Comparison of ENCODE assay signal across 8 mouse cellular contexts in the genomic region with DNA sequence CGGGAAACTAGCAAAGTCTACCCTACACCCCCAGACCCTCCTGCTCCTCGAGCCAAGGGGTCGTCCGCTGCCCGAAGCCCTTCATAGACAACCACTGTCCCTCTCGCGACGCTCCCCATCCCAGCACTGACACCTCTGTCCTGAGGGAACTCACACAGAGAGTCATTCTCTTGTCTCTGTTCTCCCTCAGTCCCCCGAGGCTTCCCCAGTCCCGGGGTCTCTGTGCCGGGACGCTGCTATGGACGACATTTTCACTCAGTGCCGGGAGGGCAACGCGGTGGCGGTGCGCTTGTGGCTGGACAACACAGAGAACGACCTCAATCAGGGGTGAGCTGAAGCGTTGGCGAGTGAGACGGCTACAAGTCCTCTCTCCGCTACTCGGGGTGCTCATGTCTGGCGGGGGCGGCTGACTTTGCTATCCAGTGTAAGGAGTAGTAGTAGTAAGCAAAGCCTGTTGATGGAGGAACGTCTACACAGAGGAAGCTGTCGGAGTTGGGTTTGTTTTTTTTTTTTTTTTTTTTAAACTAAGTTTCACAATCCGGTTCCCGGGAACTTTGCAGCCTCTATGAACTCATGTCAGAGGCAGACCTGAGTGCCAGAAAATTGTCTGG. TPM values are rescaled to one million over a fixed set of nuclear protein-coding genes. Genes with fewer than 3 reads are reported as not detected.
DNase-seq lines count a peak whose midpoint lies in the region; ATAC-seq lines count a peak whose summit lies in the region.

A gene (minus strand): TSS at position 475 of the 611 bp plus-strand sequence.

- H3K9me3 ChIP-seq in intestine, embryonic 15.5 days = no peaks in the 10 kb centered on the region
- no peaks in the 10 kb centered on the region for H3K9me3 ChIP-seq in limb, embryonic 15.5 days
- H3K9me3 ChIP-seq in midbrain, embryonic 14.5 days (ENCODE audit: control insufficient read depth, low read length) = no peaks in the 10 kb centered on the region

- peak within 1 kb of the TSS; percentile 73 for H3K4me2 ChIP-seq in intestine, embryonic 15.5 days (replicated peaks)
- peak within 1 kb of the TSS; percentile 62 for H3K4me2 ChIP-seq in limb, embryonic 15.5 days
- H3K4me2 ChIP-seq in midbrain, embryonic 14.5 days (ENCODE audit: low read length) = peak within 1 kb of the TSS; percentile 94

- DNase-seq in ovary, postnatal 36 days (ENCODE audit: low spot score) = peak; percentile 41
- no peak for DNase-seq in ovary, postnatal 10 days (ENCODE audit: low spot score)
- DNase-seq in c-Kit-negative CD71-positive TER-119-positive erythroid progenitor cells, embryonic 14.5 days (ENCODE audit: low read depth, low spot score) = peak; percentile 47
- peak; percentile 44 for DNase-seq in midbrain, embryonic 14.5 days
- DNase-seq in thymus, postnatal 0 days (ENCODE audit: low spot score) = peak; percentile 31

- peaks cover 37% of the 10 kb centered on the region for H3K36me3 ChIP-seq in intestine, embryonic 15.5 days
- peaks cover 51% of the 10 kb centered on the region for H3K36me3 ChIP-seq in limb, embryonic 15.5 days
- peaks cover 49% of the 10 kb centered on the region for H3K36me3 ChIP-seq in midbrain, embryonic 14.5 days (ENCODE audit: control insufficient read depth, insufficient read depth, low read length)

- H3K27me3 ChIP-seq in intestine, embryonic 15.5 days (replicated peaks) = no peaks in the 10 kb centered on the region
- H3K27me3 ChIP-seq in limb, embryonic 15.5 days = no peaks in the 10 kb centered on the region
- H3K27me3 ChIP-seq in midbrain, embryonic 14.5 days (ENCODE audit: control insufficient read depth, insufficient read depth, low read length) = no peaks in the 10 kb centered on the region

- H3K4me3 ChIP-seq in intestine, embryonic 15.5 days (replicated peaks) = peak within 1 kb of the TSS; percentile 90
- H3K4me3 ChIP-seq in limb, embryonic 15.5 days = peak within 1 kb of the TSS; percentile 81
- H3K4me3 ChIP-seq in midbrain, embryonic 14.5 days (replicated peaks; ENCODE audit: low read depth, low read length) = peak within 1 kb of the TSS; percentile 75

- peaks cover 16% of the 10 kb centered on the region; the same call in 1 of the 2 replicates for H3K4me1 ChIP-seq in intestine, embryonic 15.5 days (replicated peaks)
- peaks cover 30% of the 10 kb centered on the region for H3K4me1 ChIP-seq in limb, embryonic 15.5 days
- peaks cover 14% of the 10 kb centered on the region; the same call in 1 of the 2 replicates for H3K4me1 ChIP-seq in midbrain, embryonic 14.5 days (ENCODE audit: control insufficient read depth, insufficient read depth, low read length)

- H3K27ac ChIP-seq in intestine, embryonic 15.5 days = peak within 1 kb of the TSS; percentile 95
- H3K27ac ChIP-seq in limb, embryonic 15.5 days = peak within 1 kb of the TSS; percentile 92
- H3K27ac ChIP-seq in midbrain, embryonic 14.5 days (replicated peaks; ENCODE audit: low read depth, low read length) = peak within 1 kb of the TSS; percentile 72

- peak; percentile 23 for ATAC-seq in granulocyte monocyte progenitor cell, adult 5-6 weeks (replicated peaks; ENCODE audit: poor library complexity, severe bottlenecking)
- peak; percentile 14; the same call in 1 of the 2 replicates for ATAC-seq in intestine, embryonic 15.5 days
- ATAC-seq in limb, embryonic 15.5 days (ENCODE audit: insufficient number of reproducible peaks, low FRiP score, low TSS enrichment, low read depth) = no peak
- ATAC-seq in midbrain, embryonic 14.5 days (ENCODE audit: low FRiP score, low TSS enrichment) = no peak; the same call in none of the 2 replicates

- peak within 1 kb of the TSS; percentile 76 for H3K9ac ChIP-seq in intestine, embryonic 15.5 days
- H3K9ac ChIP-seq in limb, embryonic 15.5 days = peak within 1 kb of the TSS; percentile 94
- peak within 1 kb of the TSS; percentile 90 for H3K9ac ChIP-seq in midbrain, embryonic 14.5 days (replicated peaks; ENCODE audit: low read length)

- under 1% methylated on average over 30 of the region's 30 CpGs for WGBS in intestine, embryonic 15.5 days
- under 1% methylated on average over 30 of the region's 30 CpGs for WGBS in limb, embryonic 15.5 days
- WGBS in midbrain, embryonic 14.5 days = under 1% methylated on average over 30 of the region's 30 CpGs

RNA-seq across cellular contexts. Expression of the gene that starts here (rescaled TPM):
- total RNA-seq in granulocyte monocyte progenitor cell, adult 5-6 weeks (2014; fragmentation: Nextera tagmentation) = 35.7 and 68.6 TPM in 2 replicates
- 35.7 and 40.9 TPM in 2 replicates for total RNA-seq in granulocyte monocyte progenitor cell, adult 5-6 weeks (2017)
- 32.4 and 34.4 TPM in 2 replicates for polyA plus RNA-seq in intestine, embryonic 15.5 days (2015; fragmentation: Nextera tagmentation; extraction: Ambion mirVana)
- polyA plus RNA-seq in limb, embryonic 15.5 days (2015; fragmentation: Nextera tagmentation; extraction: Ambion mirVana) = 36.4 and 41.8 TPM in 2 replicates
- 18.6 and 24.4 TPM in 2 replicates for polyA plus RNA-seq in midbrain, embryonic 14.5 days (2014; fragmentation: Nextera tagmentation; extraction: Ambion mirVana)
- polyA plus RNA-seq in thymus, postnatal 0 days (2015; fragmentation: Nextera tagmentation; extraction: Ambion mirVana) = 38.6 and 45.8 TPM in 2 replicates

Comparison
In these comparisons a context has a peak if more than half of its experiments do, and no peak if none do; other contexts are left out.
1. ATAC-seq: peak in granulocyte monocyte progenitor cell, adult 5-6 weeks (single experiment) and intestine, embryonic 15.5 days (single experiment); none in limb, embryonic 15.5 days (single experiment) and midbrain, embryonic 14.5 days (single experiment).
2. Peak in every context shown above with its lines, with median percentiles within 50 percentile points of each other: H3K27ac ChIP-seq, H3K4me2 ChIP-seq, H3K4me3 ChIP-seq and H3K9ac ChIP-seq.